Mouse (Mus musculus) megakaryocyte, embryonic 14.5 days (primary cell): ENCODE results near the gene Sel1l3.

Source experiments
- FLI1 ChIP-seq: IDR thresholded peaks from 2 replicates; pipeline ENCODE4 v1.6.1; 2012; ENCODE audit warnings: low read length, inconsistent platforms, mixed read lengths
- GATA1 ChIP-seq: IDR thresholded peaks from 3 replicates; pipeline ENCODE4 v1.6.1; 2012; ENCODE audit warnings: mixed read lengths, low read length, inconsistent platforms, borderline replicate concordance

DNA sequence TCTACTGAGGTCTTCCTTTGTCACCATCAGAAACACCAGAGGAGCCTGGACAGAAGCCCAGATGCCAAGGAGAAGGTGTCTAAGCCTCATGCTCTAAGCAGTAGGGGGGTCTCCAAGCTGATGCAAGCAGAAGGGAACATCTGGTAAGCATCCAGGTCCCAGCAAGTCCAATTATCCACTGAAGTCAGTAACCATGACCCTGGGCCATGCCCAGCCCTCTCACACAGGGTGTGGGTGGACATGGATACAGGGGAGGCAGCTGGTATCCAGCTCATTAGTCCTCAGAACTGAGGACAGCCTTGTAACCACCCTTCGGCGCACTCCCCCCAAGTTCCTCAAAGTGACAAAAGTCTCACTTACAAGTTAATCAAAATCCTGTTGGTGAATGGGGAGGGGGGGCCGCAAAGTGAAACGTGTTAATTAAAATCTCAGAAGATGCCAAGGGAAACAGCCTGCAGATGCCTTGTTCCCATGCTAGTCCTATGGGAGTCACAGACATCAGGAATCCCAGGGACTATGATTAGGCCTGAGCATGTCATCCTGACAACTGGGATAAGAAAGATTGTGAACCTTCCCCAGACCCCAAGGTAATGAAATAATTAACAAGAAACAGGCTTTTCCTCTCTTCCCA is 35.8 kb upstream of the Sel1l3 start:
- TF ChIP-seq GATA1 (no peak), FLI1 (no peak)
